Mouse (Mus musculus) gastrocnemius, postnatal 4 days (tissue): ENCODE results near the gene Drd4. TPM values are rescaled to one million over a fixed set of nuclear protein-coding genes. Genes with fewer than 3 reads are reported as not detected.

Experiments used
- DNase-seq, 2 experiments: peaks; one replicate each; pipeline ENCODE4 v3.0.0; 2021 to 2022; ENCODE audit warnings: low spot score in 2 of 2, mixed read lengths in 2 of 2
- total RNA-seq, 2 experiments: library from RNA; stranded (reverse); gene quantifications; 2 replicates each; pipeline ENCODE4 v1.2.3; 2021

Drd4 gene
- total RNA-seq, 2 experiments from 2014 or later: 0.16 to 0.25 TPM

DNA sequence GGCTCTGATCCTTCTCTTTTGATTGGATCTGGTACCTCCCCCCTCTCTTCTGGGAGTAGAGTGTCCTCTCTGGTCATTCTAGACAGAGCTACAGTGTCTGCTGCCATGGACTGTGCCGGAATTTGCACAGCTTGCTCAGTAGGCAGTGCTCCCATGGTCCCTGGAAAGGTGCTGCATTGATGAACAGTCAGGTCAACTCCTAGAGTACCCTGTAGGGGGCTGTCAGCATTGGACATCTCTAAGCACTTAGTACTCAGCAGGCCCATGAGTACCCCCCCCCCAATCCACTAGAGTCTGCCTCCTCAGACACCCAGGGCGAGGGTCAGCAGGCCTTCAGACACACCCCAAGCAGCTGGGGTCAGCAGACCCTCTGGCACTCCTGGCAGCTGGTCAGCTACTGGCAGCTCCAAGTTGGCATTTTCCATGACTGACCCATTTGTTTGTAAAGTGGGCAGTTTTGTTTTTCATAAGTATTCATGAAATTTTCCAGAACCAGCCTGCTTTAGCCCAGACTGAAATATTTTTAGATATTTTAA lies 43.3 kb downstream of the Drd4 start:
- DNase-seq: no peak

DNA sequence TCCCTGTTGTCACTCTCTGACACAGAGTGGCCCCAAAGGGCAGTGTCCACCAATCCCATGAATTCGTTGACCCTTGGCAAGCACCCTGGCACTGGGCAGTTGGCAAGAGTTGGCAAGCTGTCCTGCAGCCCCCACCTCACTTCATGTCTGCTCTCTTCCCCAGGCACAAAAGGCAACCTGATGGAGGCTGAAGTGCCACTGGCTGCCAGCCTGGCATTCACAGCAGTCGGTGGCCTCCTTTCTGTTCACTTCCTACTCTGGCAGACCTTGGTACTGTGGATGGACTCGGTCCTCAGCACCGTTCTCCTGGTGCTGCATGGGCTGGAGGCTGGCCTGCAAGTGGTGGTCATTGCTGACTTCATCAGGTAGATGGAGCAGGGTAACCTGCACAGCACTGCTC lies 43.9 kb downstream of the Drd4 start:
- no peak for DNase-seq

DNA sequence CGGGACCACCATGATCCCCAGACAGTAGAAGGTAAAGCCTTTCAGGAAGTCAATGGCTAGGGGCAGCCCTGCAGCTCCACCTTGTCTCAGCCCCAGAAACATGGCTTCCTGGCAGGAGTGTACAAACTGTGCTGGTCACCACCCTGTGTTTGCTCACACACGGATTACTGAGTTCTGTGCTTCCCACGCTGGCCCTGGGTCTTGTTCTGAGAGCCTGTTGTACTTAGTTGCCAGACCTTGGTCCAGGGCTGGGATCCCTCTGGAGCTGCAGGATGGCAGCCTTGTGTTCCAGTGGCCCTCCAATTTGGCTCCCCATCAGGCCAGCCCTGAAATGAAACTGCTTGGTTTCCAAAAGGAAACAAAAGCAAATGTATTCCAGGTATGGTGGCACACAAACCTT lies 44.5 kb downstream of the Drd4 start:
- DNase-seq: no peak

DNA sequence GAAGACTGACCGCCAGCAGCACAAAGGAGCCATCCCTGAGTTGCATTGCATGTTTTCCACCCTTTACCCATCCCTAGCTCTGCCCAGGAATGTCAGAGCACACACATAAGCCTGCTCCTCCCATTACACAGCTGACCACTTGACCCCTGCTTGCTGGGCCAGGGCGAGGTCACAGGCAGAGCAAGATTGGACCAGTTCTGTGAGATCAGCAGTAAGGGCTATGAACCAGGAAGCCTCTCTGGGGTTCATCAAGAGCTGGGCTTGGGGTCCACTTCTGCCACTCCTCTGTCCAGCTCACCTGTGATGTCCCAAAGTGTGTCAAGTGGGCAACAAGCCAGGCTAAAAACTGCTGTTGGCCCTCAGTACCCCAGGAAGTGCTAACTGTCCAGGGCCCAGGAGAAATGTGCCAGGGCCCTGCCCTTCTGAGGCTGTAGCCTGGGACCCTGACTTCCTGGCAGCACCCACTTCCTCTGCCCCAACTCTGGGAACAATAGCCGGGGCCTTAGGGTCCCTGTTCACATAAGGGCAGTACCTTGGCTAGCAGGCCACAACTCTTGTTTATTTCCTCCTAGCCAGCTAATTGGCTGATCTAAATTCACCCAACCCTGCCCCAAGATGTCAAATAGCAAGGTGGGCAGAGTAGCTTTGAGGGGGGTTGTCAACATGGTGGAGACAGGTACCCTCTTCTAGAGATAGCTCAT lies 46.1 kb downstream of the Drd4 start:
- DNase-seq: no peak

DNA sequence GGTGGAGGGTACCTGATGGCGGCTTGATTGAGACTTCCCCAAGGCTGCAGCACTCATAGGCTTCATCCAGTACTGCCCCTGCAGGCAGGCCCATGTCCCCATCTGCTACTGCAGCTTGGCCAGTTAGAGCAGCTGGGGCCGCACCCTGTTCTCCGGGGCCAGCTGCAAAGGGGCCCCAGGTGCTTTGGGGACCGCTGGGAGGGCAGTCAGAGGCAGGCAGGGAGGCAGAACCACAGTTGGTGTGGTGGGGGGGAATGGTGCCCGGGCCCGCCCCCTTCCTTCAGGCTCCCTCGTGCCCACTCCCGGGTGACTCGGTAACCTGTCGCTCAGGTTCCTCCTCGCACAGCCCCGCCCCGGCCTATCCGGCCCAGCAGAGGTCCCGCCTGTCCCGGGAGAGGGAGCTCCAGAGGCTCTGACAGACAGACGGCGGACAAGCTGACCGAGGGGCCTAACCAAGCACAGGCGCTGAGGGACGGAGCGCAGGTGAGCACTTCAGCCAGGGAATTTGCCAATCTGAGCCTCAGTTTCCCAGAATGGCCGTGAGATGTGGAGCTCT lies 46.8 kb downstream of the Drd4 start, which contains the start of gene Eps8l2:
TSS of gene Eps8l2 (plus strand) at position 305 of the 556 bp plus-strand sequence.
- no peak for DNase-seq

DNA sequence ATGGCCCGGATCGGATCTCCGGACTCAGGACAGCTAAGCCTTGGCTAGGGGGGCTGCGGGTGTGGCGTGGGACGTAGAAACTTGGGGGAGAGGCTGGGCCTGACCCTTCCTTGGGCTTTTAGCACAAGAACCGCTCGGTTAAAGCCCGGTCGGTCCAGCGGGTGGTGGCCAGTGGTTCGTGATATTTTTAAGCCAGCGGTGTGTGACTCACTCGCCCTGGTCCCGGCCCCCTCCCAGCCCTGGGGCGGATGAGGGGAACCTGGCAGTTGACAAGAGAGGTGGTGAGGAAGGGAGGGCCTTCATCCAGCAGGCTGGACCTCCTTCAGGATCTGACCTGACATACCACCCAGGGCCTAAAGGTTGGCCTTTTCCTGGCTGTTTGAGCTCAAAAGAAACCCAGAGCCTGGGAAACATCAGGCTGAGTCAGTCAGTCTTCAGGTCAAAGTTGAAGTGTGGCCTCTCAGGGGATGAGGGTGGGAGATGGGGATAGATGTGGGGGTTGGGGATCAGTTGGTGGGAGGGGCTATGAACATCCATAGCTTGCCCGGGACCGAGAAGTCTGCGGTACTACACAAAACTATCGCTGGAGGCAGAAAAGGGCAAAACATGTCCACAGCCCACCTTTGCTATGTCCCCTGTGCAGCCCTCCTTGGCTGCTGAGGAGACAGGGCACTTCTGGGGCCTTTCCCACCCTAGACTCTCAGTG lies 47.6 kb downstream of the Drd4 start:
- DNase-seq: no peak

DNA sequence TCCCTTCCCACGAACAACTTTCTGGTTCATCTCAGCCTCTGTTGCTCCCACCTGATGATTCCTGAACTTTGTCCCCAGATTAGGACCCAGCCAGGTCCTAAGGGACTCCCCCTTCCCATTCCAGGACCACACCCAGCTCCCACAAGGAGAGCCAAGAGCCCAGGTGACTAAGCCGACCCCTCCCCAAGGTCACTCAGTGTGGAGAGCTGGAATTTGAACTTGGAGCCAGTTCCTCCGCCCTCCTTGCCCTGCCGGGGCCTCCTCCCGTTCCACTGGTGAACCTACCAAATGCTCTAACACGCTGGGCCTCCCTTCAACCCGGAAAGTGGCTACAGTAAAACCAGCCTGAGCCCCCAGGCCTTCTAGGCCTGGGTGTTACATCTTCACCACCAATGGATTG lies 48.2 kb downstream of the Drd4 start:
- no peak for DNase-seq

DNA sequence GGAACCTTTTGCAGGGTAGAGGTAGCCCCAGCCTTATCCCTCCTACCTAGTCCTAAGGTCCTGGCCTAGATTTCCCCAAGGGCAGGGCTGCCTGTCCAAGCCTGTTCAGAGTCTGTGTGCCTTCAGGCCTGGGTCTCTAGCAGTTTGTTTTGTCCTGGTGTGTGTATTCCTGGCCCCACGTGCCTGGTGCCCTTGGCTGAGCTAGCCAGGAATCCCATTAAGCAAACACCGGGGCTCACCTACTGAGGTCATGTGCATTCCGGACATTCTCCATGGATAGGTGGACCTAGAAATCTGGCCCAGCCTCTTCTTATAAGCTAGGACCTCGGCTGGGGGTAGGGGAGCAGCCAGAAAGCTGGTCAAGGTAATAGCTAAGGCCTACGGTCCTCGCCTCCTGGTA lies 48.7 kb downstream of the Drd4 start:
- DNase-seq: no peak

DNA sequence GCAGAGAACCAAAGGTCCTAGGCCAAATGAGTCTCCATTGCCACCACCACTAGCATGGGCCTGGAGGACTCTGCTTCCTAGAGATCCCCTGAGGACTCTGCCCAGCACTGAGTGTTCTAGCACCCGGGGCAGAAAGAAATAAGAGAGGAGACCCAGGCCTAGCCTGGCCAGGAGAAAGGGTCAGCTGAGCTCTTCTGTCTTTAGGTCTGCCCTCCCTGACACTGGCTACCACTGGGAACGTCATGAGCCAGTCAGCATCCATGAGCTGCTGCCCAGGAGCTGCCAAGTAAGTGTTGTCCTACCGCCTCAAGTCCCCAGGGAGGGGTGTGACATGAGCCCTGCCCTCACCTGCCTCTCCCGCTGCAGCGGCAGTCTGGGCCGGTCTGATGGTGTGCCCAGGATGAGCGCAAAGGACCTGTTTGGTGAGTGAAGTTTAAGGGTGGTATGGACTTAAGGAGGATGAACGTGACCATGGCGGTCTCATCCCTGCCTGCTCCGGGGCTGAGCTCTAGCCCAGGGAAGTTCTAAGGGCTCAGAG lies 50.0 kb downstream of the Drd4 start:
- no peak for DNase-seq

DNA sequence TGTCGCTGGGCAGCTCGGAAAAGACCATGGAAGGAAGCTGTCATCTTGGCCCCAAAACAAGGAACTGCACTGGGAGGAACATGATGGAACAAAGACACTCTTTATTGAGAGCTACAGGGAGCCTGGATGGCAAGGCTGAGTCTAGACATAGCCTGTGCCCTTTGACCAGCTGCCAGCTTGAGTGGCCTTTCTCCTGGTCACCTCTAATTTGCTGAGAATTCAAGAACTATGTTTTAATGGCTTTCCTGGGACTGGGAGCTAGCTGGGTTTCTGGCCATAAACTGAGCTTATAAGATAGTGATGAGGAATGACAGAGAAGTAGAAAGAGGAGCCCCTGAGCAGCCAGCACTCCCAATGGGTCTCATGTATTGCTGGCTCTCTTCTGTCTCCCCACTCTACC lies 51.4 kb downstream of the Drd4 start:
- DNase-seq: no peak

DNA sequence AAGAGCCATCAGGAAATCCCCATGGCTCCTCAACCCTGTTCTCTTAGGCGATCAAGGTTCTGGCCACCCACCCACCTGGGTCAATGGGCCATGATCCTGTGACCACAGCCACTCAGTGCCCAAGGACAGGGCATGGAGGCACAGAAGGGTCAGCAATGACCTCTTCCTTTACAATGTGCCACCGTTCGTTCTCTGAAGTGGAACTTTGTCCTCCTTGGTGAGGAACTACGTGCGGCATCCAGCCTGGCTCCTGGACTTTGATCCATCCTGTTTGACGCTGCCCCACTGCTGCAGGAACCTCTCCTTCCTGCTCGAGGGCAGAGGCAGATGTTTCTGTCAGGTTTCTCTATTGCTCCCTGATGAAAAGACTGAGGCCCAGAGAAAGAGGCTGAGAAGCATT lies 51.9 kb downstream of the Drd4 start:
- DNase-seq: no peak

DNA sequence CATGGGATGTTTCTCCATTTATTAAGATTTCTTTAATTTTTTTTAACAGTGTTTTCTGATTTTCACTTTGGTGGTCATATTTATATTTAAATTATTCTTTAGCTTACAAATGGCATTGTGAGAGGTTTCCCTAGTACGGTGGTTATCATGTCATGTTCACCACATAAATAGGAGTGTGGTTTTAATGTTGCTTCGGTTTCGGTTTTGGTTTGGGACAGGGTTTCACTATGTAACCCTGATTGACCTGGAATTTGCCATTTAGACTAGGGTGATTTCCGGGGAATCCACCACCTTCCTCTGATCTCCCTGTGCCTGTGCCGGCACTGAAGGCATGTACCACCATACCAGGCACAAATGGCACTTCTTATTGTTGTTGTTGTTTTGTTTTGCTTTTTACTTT lies 53.0 kb downstream of the Drd4 start:
- no peak for DNase-seq

Other genes with a start within 250 kb of the Drd4 start
- under 1 TPM; 0.22 to 0.62 TPM for gene B4galnt4, start 230.9 kb upstream of the Drd4 start, total RNA-seq
- gene Pkp3, start 213.8 kb upstream of the Drd4 start, total RNA-seq: under 1 TPM; 0.25 to 0.54 TPM
- gene Sigirr, start 191.4 kb upstream of the Drd4 start, total RNA-seq: 1 to 10 TPM; 2.9 to 3.7 TPM
- gene Ano9, start 174.2 kb upstream of the Drd4 start, total RNA-seq: not detected
- 10 to 100 TPM; 22.6 to 29.0 TPM for gene Ptdss2, start 169.6 kb upstream of the Drd4 start, total RNA-seq
- gene Rnh1, start 119.1 kb upstream of the Drd4 start, total RNA-seq: 10 to 100 TPM; 64.5 to 79.3 TPM
- gene Hras, start 98.0 kb upstream of the Drd4 start, total RNA-seq: 100 to 1,000 TPM; 166 to 193 TPM
- 1 to 10 TPM; 4.9 to 5.2 TPM for gene Lrrc56, start 97.8 kb upstream of the Drd4 start, total RNA-seq
- gene Lmntd2, start 77.9 kb upstream of the Drd4 start, total RNA-seq: not detected
- gene Rassf7, start 76.1 kb upstream of the Drd4 start, total RNA-seq: 10 to 100 TPM in 1 of 2 experiments, 1 to 10 TPM in 1; 9.8 to 14.2 TPM
- 10 to 100 TPM; 48.4 to 63.3 TPM for gene Phrf1, start 63.2 kb upstream of the Drd4 start, total RNA-seq
- gene Irf7, start 25.5 kb upstream of the Drd4 start, total RNA-seq: 1 to 10 TPM; 1.4 TPM
- 1 to 10 TPM; 1.3 to 1.5 TPM for gene Cdhr5, start 15.2 kb upstream of the Drd4 start, total RNA-seq
- 1 to 10 TPM; 3.4 to 3.5 TPM for gene Sct, start 12.9 kb upstream of the Drd4 start, total RNA-seq
- gene Deaf1, start 35.7 kb downstream of the Drd4 start, total RNA-seq: 10 to 100 TPM; 44.6 to 50.4 TPM
- 10 to 100 TPM; 14.2 to 14.6 TPM for gene Tmem80, start 35.7 kb downstream of the Drd4 start, total RNA-seq
- gene Eps8l2, start 46.9 kb downstream of the Drd4 start, total RNA-seq: 1 to 10 TPM; 2.4 to 2.5 TPM
- gene Taldo1, start 100.2 kb downstream of the Drd4 start, total RNA-seq: 100 to 1,000 TPM; 120 to 128 TPM
- 10 to 100 TPM; 18.3 to 19.5 TPM for gene Gatd1, start 122.1 kb downstream of the Drd4 start, total RNA-seq
- gene Cend1, start 137.5 kb downstream of the Drd4 start, total RNA-seq: under 1 TPM; 0.34 to 0.49 TPM
- 10 to 100 TPM; 16.4 to 25.2 TPM for gene Slc25a22, start 145.9 kb downstream of the Drd4 start, total RNA-seq
- 1 to 10 TPM; 4.0 to 4.5 TPM for gene Pidd1, start 152.0 kb downstream of the Drd4 start, total RNA-seq
- gene Rplp2, start 155.4 kb downstream of the Drd4 start, total RNA-seq: 1,000 to 10,000 TPM; 1,111 to 1,331 TPM
- 100 to 1,000 TPM in 1 of 2 experiments, 10 to 100 TPM in 1; 98.6 to 133 TPM for gene Pnpla2, start 163.2 kb downstream of the Drd4 start, total RNA-seq
- 1 to 10 TPM; 8.9 to 9.3 TPM for gene Cracr2b, start 169.1 kb downstream of the Drd4 start, total RNA-seq
- gene Cd151, start 175.4 kb downstream of the Drd4 start, total RNA-seq: 10 to 100 TPM; 87.2 to 88.8 TPM
- 10 to 100 TPM; 35.3 to 35.9 TPM for gene Polr2l, start 183.1 kb downstream of the Drd4 start, total RNA-seq
- 10 to 100 TPM; 19.6 to 19.7 TPM for gene Tspan4, start 183.2 kb downstream of the Drd4 start, total RNA-seq
- gene Chid1, start 247.9 kb downstream of the Drd4 start, total RNA-seq: 10 to 100 TPM; 23.0 to 34.4 TPM